Mouse (Mus musculus): ENCODE results near the gene Gdf9. TPM values are rescaled to one million over a fixed set of nuclear protein-coding genes. Genes with fewer than 3 reads are reported as not detected.

Gene Gdf9
- 5.5 and 5.6 TPM in 2 replicates for polyA plus RNA-seq (2015; fragmentation: Nextera tagmentation; extraction: Ambion mirVana)

- Histone ChIP-seq H3K36me3 (ENCODE audit: control insufficient read depth, insufficient read depth) (peaks cover 18% of the 10 kb centered on the region), H3K9ac (ENCODE audit: low read depth, low read length) (peak within 1 kb of the TSS; percentile 79), H3K4me3 (ENCODE audit: low read depth, low read length) (peak within 1 kb of the TSS; percentile 67), H3K4me2 (replicated peaks; ENCODE audit: low read depth) (peak within 1 kb of the TSS; percentile 76), H3K9me3 (ENCODE audit: control insufficient read depth) (no peaks in the 10 kb centered on the region), H3K27ac (ENCODE audit: low read depth, low read length) (peak within 1 kb of the TSS; percentile 95), H3K4me1 (replicated peaks; ENCODE audit: control insufficient read depth, insufficient read depth, low read length) (peaks cover 5% of the 10 kb centered on the region; the same call in 1 of the 2 replicates), H3K27me3 (replicated peaks; ENCODE audit: control insufficient read depth, insufficient read depth, low read length) (no peaks in the 10 kb centered on the region)
- TF ChIP-seq CTCF (IDR thresholded peaks at IDR 0.05; ENCODE audit: low read depth): peak; percentile 12; the same call in 1 of the 2 replicates
- peak; percentile 92 for ATAC-seq
- WGBS: under 1% methylated on average over 44 of the region's 44 CpGs
Observed at GRCm38 (mm10) chr11:53430670-53431346, at the start of gene Gdf9, which contains the start of gene Uqcrq. TSS of gene Gdf9 (plus strand) at chr11:53431023. TSS of gene Uqcrq (minus strand) at chr11:53430831.

GRCm38 (mm10) chr11:53383758-53384428 is 46.9 kb upstream of the Gdf9 start:
- Histone ChIP-seq H3K27me3 (replicated peaks; ENCODE audit: control insufficient read depth, insufficient read depth, low read length) (no peaks in the 10 kb centered on the region), H3K4me3 (ENCODE audit: low read depth, low read length) (no peak overlapping the region), H3K27ac (ENCODE audit: low read depth, low read length) (no peak overlapping the region), H3K4me1 (replicated peaks; ENCODE audit: control insufficient read depth, insufficient read depth, low read length) (no peaks in the 10 kb centered on the region), H3K4me2 (replicated peaks; ENCODE audit: low read depth) (no peak overlapping the region), H3K36me3 (ENCODE audit: control insufficient read depth, insufficient read depth) (peaks cover 16% of the 10 kb centered on the region), H3K9me3 (ENCODE audit: control insufficient read depth) (no peaks in the 10 kb centered on the region), H3K9ac (ENCODE audit: low read depth, low read length) (no peak overlapping the region)
- TF ChIP-seq CTCF (IDR thresholded peaks at IDR 0.05; ENCODE audit: low read depth): no peak
- peak; percentile 82 for ATAC-seq
- 66% methylated on average over 2 of the region's 2 CpGs for WGBS

- Histone ChIP-seq H3K36me3 (ENCODE audit: control insufficient read depth, insufficient read depth) (peaks cover 37% of the 10 kb centered on the region), H3K4me2 (replicated peaks; ENCODE audit: low read depth) (no peak overlapping the region), H3K9me3 (ENCODE audit: control insufficient read depth) (no peaks in the 10 kb centered on the region), H3K27me3 (replicated peaks; ENCODE audit: control insufficient read depth, insufficient read depth, low read length) (no peaks in the 10 kb centered on the region), H3K4me3 (ENCODE audit: low read depth, low read length) (no peak overlapping the region), H3K9ac (ENCODE audit: low read depth, low read length) (no peak overlapping the region), H3K27ac (ENCODE audit: low read depth, low read length) (no peak overlapping the region), H3K4me1 (replicated peaks; ENCODE audit: control insufficient read depth, insufficient read depth, low read length) (no peaks in the 10 kb centered on the region)
- 60% methylated on average over 1 of the region's 1 CpGs for WGBS
- no peak for ATAC-seq
- no peak for TF ChIP-seq CTCF (IDR thresholded peaks at IDR 0.05; ENCODE audit: low read depth)
Observed at GRCm38 (mm10) chr11:53393856-53394255, 37.0 kb upstream of the Gdf9 start.

GRCm38 (mm10) chr11:53403638-53404037 is 27.2 kb upstream of the Gdf9 start:
- TF ChIP-seq CTCF (IDR thresholded peaks at IDR 0.05; ENCODE audit: low read depth): no peak
- H3K36me3 ChIP-seq (ENCODE audit: control insufficient read depth, insufficient read depth): peaks cover 77% of the 10 kb centered on the region
- H3K4me3 ChIP-seq (ENCODE audit: low read depth, low read length): no peak overlapping the region
- no peak overlapping the region for H3K27ac ChIP-seq (ENCODE audit: low read depth, low read length)
- 69% methylated on average over 1 of the region's 1 CpGs for WGBS
- no peaks in the 10 kb centered on the region for H3K9me3 ChIP-seq (ENCODE audit: control insufficient read depth)
- H3K9ac ChIP-seq (ENCODE audit: low read depth, low read length): no peak overlapping the region
- no peak for ATAC-seq
- H3K4me2 ChIP-seq (replicated peaks; ENCODE audit: low read depth): no peak overlapping the region
- H3K4me1 ChIP-seq (replicated peaks; ENCODE audit: control insufficient read depth, insufficient read depth, low read length): no peaks in the 10 kb centered on the region
- H3K27me3 ChIP-seq (replicated peaks; ENCODE audit: control insufficient read depth, insufficient read depth, low read length): no peaks in the 10 kb centered on the region

GRCm38 (mm10) chr11:53411738-53412137 is 19.1 kb upstream of the Gdf9 start:
- Histone ChIP-seq H3K4me3 (ENCODE audit: low read depth, low read length) (no peak overlapping the region), H3K9ac (ENCODE audit: low read depth, low read length) (no peak overlapping the region), H3K36me3 (ENCODE audit: control insufficient read depth, insufficient read depth) (peaks cover 70% of the 10 kb centered on the region), H3K27ac (ENCODE audit: low read depth, low read length) (no peak overlapping the region), H3K4me2 (replicated peaks; ENCODE audit: low read depth) (no peak overlapping the region), H3K4me1 (replicated peaks; ENCODE audit: control insufficient read depth, insufficient read depth, low read length) (no peaks in the 10 kb centered on the region), H3K27me3 (replicated peaks; ENCODE audit: control insufficient read depth, insufficient read depth, low read length) (no peaks in the 10 kb centered on the region), H3K9me3 (ENCODE audit: control insufficient read depth) (no peaks in the 10 kb centered on the region)
- ATAC-seq: no peak
- peak; percentile 81 for TF ChIP-seq CTCF (IDR thresholded peaks at IDR 0.05; ENCODE audit: low read depth)

- no peak for ATAC-seq
- WGBS: 88% methylated on average over 4 of the region's 4 CpGs
- Histone ChIP-seq H3K4me2 (replicated peaks; ENCODE audit: low read depth) (no peak overlapping the region), H3K27me3 (replicated peaks; ENCODE audit: control insufficient read depth, insufficient read depth, low read length) (no peaks in the 10 kb centered on the region), H3K9ac (ENCODE audit: low read depth, low read length) (no peak overlapping the region), H3K4me1 (replicated peaks; ENCODE audit: control insufficient read depth, insufficient read depth, low read length) (no peaks in the 10 kb centered on the region; the same call in 1 of the 2 replicates), H3K36me3 (ENCODE audit: control insufficient read depth, insufficient read depth) (peaks cover 66% of the 10 kb centered on the region), H3K9me3 (ENCODE audit: control insufficient read depth) (no peaks in the 10 kb centered on the region), H3K27ac (ENCODE audit: low read depth, low read length) (no peak overlapping the region), H3K4me3 (ENCODE audit: low read depth, low read length) (no peak overlapping the region)
- no peak for TF ChIP-seq CTCF (IDR thresholded peaks at IDR 0.05; ENCODE audit: low read depth)
Observed at GRCm38 (mm10) chr11:53413871-53414270, 17.0 kb upstream of the Gdf9 start.
